Mouse (Mus musculus) kidney, adult 2 months (tissue): Measurements from ENCODE around the gene Sfmbt2.

Experiments used
- CTCF ChIP-seq: fragments of 200-500 bp; conservative IDR thresholded peaks from 2 replicates; pipeline ENCODE4 v1.5.1; 2011; ENCODE audit warnings: low read depth, mild to moderate bottlenecking, control low read depth, low read length, moderate library complexity, mixed read lengths; ENCODE audit not compliant: insufficient read depth, insufficient read length
- POLR2A ChIP-seq: fragments of 200-500 bp; IDR thresholded peaks from one replicate; pipeline ENCODE4 v1.6.1; 2011; ENCODE audit warnings: low read depth, low read length, control low read depth

- no peak for TF ChIP-seq CTCF
- no peak for TF ChIP-seq POLR2A
These were observed 563 bp downstream of the Sfmbt2 start for GRCm38 (mm10) chr2:10370687-10371458.
